Mouse (Mus musculus) C2C12 (cell line): ENCODE data around the gene Dbx2.

Experiments used
- CEBPB ChIP-seq: IDR thresholded peaks from one replicate; pipeline ENCODE4 v1.6.1; 2011; ENCODE audit warnings: low read depth, mild to moderate bottlenecking, control low read depth, moderate library complexity
- CTCF ChIP-seq: IDR thresholded peaks from one replicate; pipeline ENCODE4 v1.5.1; 2011; ENCODE audit not compliant: control insufficient read depth, insufficient read depth, insufficient read length
- MYOG ChIP-seq: IDR thresholded peaks from one replicate; pipeline ENCODE4 v1.6.1; 2011; ENCODE audit not compliant: control insufficient read depth, insufficient read length; ENCODE audit errors: extremely low read depth

DNA sequence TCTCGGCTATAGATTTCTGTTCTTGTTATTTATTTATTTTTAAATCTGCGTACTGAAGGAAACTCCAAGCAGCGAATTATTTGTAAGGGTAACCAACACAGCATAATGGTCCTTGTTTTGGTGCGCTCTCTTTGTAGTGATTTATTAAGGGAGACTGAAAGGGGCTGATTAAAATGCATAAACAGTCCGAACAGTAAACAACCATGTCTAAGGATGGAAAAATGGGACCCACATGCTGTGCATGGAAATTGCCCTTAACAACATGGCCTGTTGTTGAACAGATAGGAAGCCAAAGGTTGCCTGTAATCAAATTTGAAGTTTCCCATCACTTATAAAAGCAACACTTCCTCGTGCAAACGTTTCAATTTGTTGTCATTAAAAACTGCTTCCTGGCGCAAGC, 35.8 kb upstream of the Dbx2 start:
- TF ChIP-seq CTCF (no peak), MYOG (no peak), CEBPB (no peak)
